ENCODE assay signal across 8 mouse cellular contexts in genomic region chr16:17204990-17205389, GRCm38 (mm10). TPM values are rescaled to one million over a fixed set of nuclear protein-coding genes. Genes with fewer than 3 reads are reported as not detected.
A peak's percentile ranks its signal among the peaks of the same experiment; 100 is the strongest.
DNase-seq lines count a peak whose midpoint lies in the region; ATAC-seq and TF ChIP-seq lines count a peak whose summit lies in the region.

No protein-coding gene starts in this region.

- no peak overlapping the region for H3K4me2 ChIP-seq in hindbrain, embryonic 16.5 days (ENCODE audit: low read length)
- H3K4me2 ChIP-seq in liver, postnatal 0 days (ENCODE audit: low read depth, low read length) = no peak overlapping the region

- peak; percentile 84 for TF ChIP-seq CTCF in liver, postnatal 0 days (IDR thresholded peaks at IDR 0.05; ENCODE audit: low read depth)

- TF ChIP-seq EP300 in liver, postnatal 0 days (IDR thresholded peaks at IDR 0.05; ENCODE audit: low read depth) = no peak

- no peak overlapping the region for H3K4me3 ChIP-seq in hindbrain, embryonic 10.5 days
- no peak overlapping the region for H3K4me3 ChIP-seq in hindbrain, embryonic 16.5 days (ENCODE audit: low read length)
- H3K4me3 ChIP-seq in liver, postnatal 0 days (ENCODE audit: low read depth, low read length) = no peak overlapping the region

- no peak for ATAC-seq in hindbrain, embryonic 16.5 days
- no peak for ATAC-seq in liver, postnatal 0 days

- peak; percentile 38 for DNase-seq in hindbrain, embryonic 10.5 days (ENCODE audit: low spot score)
- peak; percentile 44 to 53 for DNase-seq in CD8-positive naive resting alpha-beta T cell, adult 2 months (ENCODE audit: low read depth in 2 of 2, low spot score in 2 of 2)
- peak; percentile 50 for DNase-seq in c-Kit-positive CD71-positive TER-119-negative erythroid progenitor cells, embryonic 14.5 days (ENCODE audit: low read depth)
- DNase-seq in liver, postnatal 0 days = peak; percentile 43
- peak; percentile 20 to 44 for DNase-seq in thymus, postnatal 10 days (ENCODE audit: low spot score in 2 of 2)
- no peak for DNase-seq in ovary, postnatal 10 days (ENCODE audit: low spot score)
- no peak for DNase-seq in ovary, postnatal 14 days (ENCODE audit: low spot score)

- no peak overlapping the region for H3K9ac ChIP-seq in hindbrain, embryonic 16.5 days (ENCODE audit: low read depth, low read length)
- no peak overlapping the region for H3K9ac ChIP-seq in liver, postnatal 0 days (replicated peaks)

- H3K36me3 ChIP-seq in hindbrain, embryonic 10.5 days = no peaks in the 10 kb centered on the region
- H3K36me3 ChIP-seq in hindbrain, embryonic 16.5 days (ENCODE audit: control insufficient read depth, insufficient read depth, low read length) = no peaks in the 10 kb centered on the region
- H3K36me3 ChIP-seq in liver, postnatal 0 days (replicated peaks; ENCODE audit: insufficient read depth, low read length) = no peaks in the 10 kb centered on the region

- no peak overlapping the region for H3K27ac ChIP-seq in hindbrain, embryonic 10.5 days
- H3K27ac ChIP-seq in hindbrain, embryonic 16.5 days (ENCODE audit: low read depth, low read length) = no peak overlapping the region
- no peak overlapping the region for H3K27ac ChIP-seq in liver, postnatal 0 days (ENCODE audit: low read depth)

- peaks cover 26% of the 10 kb centered on the region for H3K4me1 ChIP-seq in hindbrain, embryonic 10.5 days (replicated peaks)
- peaks cover 18% of the 10 kb centered on the region for H3K4me1 ChIP-seq in hindbrain, embryonic 16.5 days (ENCODE audit: control insufficient read depth, insufficient read depth, low read depth, low read length)
- peaks cover 23% of the 10 kb centered on the region for H3K4me1 ChIP-seq in liver, postnatal 0 days (ENCODE audit: insufficient read depth)

- H3K9me3 ChIP-seq in hindbrain, embryonic 10.5 days = no peaks in the 10 kb centered on the region
- H3K9me3 ChIP-seq in hindbrain, embryonic 16.5 days (ENCODE audit: control insufficient read depth, low read length) = no peaks in the 10 kb centered on the region
- no peaks in the 10 kb centered on the region for H3K9me3 ChIP-seq in liver, postnatal 0 days (ENCODE audit: low read length)

- 3% methylated on average over 6 of the region's 6 CpGs for WGBS in hindbrain, embryonic 10.5 days
- WGBS in hindbrain, embryonic 16.5 days = 7% methylated on average over 6 of the region's 6 CpGs
- 2% methylated on average over 6 of the region's 6 CpGs for WGBS in liver, postnatal 0 days (ENCODE audit: insufficient replicate concordance)

- H3K27me3 ChIP-seq in hindbrain, embryonic 10.5 days (ENCODE audit: insufficient read depth, poor library complexity, severe bottlenecking) = peaks cover 25% of the 10 kb centered on the region
- H3K27me3 ChIP-seq in hindbrain, embryonic 16.5 days (replicated peaks; ENCODE audit: control insufficient read depth, insufficient read depth, low read length) = 0 out of 2 replicates have a peak, but pooled peaks cover 2% of the 10 kb centered on the region
- H3K27me3 ChIP-seq in liver, postnatal 0 days (ENCODE audit: insufficient read depth, low read length) = peaks cover 7% of the 10 kb centered on the region; the same call in 1 of the 2 replicates

RNA-seq across cellular contexts. Expression of gene Ube2l3, which starts 2.5 kb away (rescaled TPM):
- 394 and 407 TPM in 2 replicates for polyA plus RNA-seq in hindbrain, embryonic 10.5 days (2016; fragmentation: Nextera tagmentation; extraction: Ambion mirVana)
- polyA plus RNA-seq in hindbrain, embryonic 16.5 days (2015; fragmentation: Nextera tagmentation; extraction: Ambion mirVana) = 294 and 296 TPM in 2 replicates
- polyA plus RNA-seq in liver, postnatal 0 days (2015; fragmentation: Nextera tagmentation; extraction: Ambion mirVana) = 147 and 149 TPM in 2 replicates

RNA-seq across cellular contexts. Expression of gene Rimbp3, which starts 3.4 kb away (rescaled TPM):
- 1.6 and 1.9 TPM in 2 replicates for polyA plus RNA-seq in hindbrain, embryonic 10.5 days (2016; fragmentation: Nextera tagmentation; extraction: Ambion mirVana)
- polyA plus RNA-seq in hindbrain, embryonic 16.5 days (2015; fragmentation: Nextera tagmentation; extraction: Ambion mirVana) = 1.7 and 1.9 TPM in 2 replicates
- 0.02 TPM in 1 of 2 replicates, not detected in the other for polyA plus RNA-seq in liver, postnatal 0 days (2015; fragmentation: Nextera tagmentation; extraction: Ambion mirVana)

RNA-seq across cellular contexts. Expression of gene Hic2, which starts 28.4 kb away (rescaled TPM):
- 16.1 and 18.0 TPM in 2 replicates for polyA plus RNA-seq in hindbrain, embryonic 10.5 days (2016; fragmentation: Nextera tagmentation; extraction: Ambion mirVana)
- polyA plus RNA-seq in hindbrain, embryonic 16.5 days (2015; fragmentation: Nextera tagmentation; extraction: Ambion mirVana) = 6.1 and 7.1 TPM in 2 replicates
- polyA plus RNA-seq in liver, postnatal 0 days (2015; fragmentation: Nextera tagmentation; extraction: Ambion mirVana) = 1.4 and 1.6 TPM in 2 replicates

RNA-seq across cellular contexts. Expression of gene Ccdc116, which starts 58.0 kb away (rescaled TPM):
- polyA plus RNA-seq in hindbrain, embryonic 10.5 days (2016; fragmentation: Nextera tagmentation; extraction: Ambion mirVana) = 0.73 and 0.75 TPM in 2 replicates
- 3.7 and 3.9 TPM in 2 replicates for polyA plus RNA-seq in hindbrain, embryonic 16.5 days (2015; fragmentation: Nextera tagmentation; extraction: Ambion mirVana)
- 0.12 and 0.13 TPM in 2 replicates for polyA plus RNA-seq in liver, postnatal 0 days (2015; fragmentation: Nextera tagmentation; extraction: Ambion mirVana)

Comparison
In these comparisons a context has a peak if more than half of its experiments do, and no peak if none do; other contexts are left out.
1. DNase-seq: peak in hindbrain, embryonic 10.5 days (single experiment), CD8-positive naive resting alpha-beta T cell, adult 2 months (2 of 2), c-Kit-positive CD71-positive TER-119-negative erythroid progenitor cells, embryonic 14.5 days (single experiment), liver, postnatal 0 days (single experiment) and thymus, postnatal 10 days (2 of 2); none in ovary, postnatal 10 days (single experiment) and ovary, postnatal 14 days (single experiment).